Mouse (Mus musculus): Measurements from ENCODE around the gene Amigo2. TPM values are rescaled to one million over a fixed set of nuclear protein-coding genes. Genes with fewer than 3 reads are reported as not detected.

Amigo2 gene
- polyA plus RNA-seq (2017; shearing (Covaris generic)): 10 to 100 TPM; 13.8 to 15.9 TPM

DNA sequence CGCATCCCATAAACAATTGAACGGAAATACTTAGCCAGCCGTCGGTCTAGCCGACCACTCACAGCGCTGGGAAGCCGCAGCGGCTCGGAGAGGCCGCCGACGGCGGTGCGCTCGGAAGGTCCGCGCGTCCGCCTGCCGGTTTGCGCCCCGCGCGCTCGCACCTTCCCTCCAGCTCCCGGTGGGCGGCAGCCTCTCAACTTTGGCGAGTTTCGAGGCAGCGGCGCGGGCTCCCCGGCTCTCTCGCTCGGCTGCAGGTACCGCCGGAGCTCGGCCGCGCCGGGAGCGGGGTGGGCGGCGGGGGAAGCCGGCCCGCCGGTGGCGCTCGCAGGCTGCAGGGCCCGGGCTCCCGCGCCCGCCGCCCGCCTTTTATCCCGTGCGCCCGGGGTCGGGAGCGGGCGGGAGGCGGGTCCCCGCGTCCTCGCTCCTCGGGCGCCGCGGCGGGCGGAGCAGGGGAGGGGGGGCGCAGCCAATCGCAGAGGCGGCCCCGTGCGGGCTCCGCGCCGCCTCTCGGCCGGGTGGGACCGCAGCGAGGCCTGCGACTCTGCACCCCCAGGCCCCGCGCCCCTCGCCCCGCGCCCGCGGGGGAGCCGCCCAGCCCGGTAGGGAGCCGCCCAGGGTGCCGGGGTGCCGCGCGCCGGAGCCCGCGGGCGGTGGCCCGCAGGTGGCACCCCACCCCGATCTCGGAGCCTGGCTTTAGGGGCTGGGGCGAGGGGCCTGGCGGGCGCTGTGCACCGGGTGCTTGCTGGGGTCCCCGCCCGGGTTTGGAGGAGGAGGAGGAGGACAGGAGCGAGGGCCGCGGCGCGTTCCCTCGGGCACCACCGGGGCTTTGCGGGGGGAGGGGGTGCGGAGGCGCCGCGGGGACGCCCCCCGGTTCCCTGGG, at the start of gene Amigo2, which contains the start of gene Pced1b:
TSS of gene Amigo2 (minus strand) at position 377 of the 880 bp plus-strand sequence.
TSS of gene Pced1b (plus strand) at position 197 of the 880 bp plus-strand sequence.

Other genes with a start within 250 kb of the Amigo2 start
- not detected for gene Slc38a4, start 191.3 kb downstream of the Amigo2 start, polyA plus RNA-seq (2017; shearing (Covaris generic))
- 10 to 100 TPM; 38.9 to 43.0 TPM for gene Pced1b, start 180 bp downstream of the Amigo2 start, polyA plus RNA-seq (2017; shearing (Covaris generic))

Data from activated CD4-positive, CD25-positive, alpha-beta regulatory T cell (primary cell).